Mouse (Mus musculus) adrenal gland, postnatal 14 days (tissue): ENCODE measurements around the gene Cnot9. TPM values are rescaled to one million over a fixed set of nuclear protein-coding genes. Genes with fewer than 3 reads are reported as not detected.

Experiments used
- total RNA-seq: library from RNA; stranded (reverse); gene quantifications from 2 replicates; pipeline ENCODE4 v1.2.3, GENCODE M21; 2021

Cnot9 gene
- total RNA-seq, 1 experiment from 2014 or later = 30.8 TPM

Other genes with a start within 250 kb of the Cnot9 start
- gene Gpbar1, start 227.5 kb upstream of the Cnot9 start, total RNA-seq = not detected in 2 replicates
- 155 and 165 TPM in 2 replicates for gene Aamp, start 221.3 kb upstream of the Cnot9 start, total RNA-seq
- 111 and 115 TPM in 2 replicates for gene Pnkd, start 221.1 kb upstream of the Cnot9 start, total RNA-seq
- gene Tmbim1, start 200.4 kb upstream of the Cnot9 start, total RNA-seq = 66.7 and 82.3 TPM in 2 replicates
- gene Catip, start 143.9 kb upstream of the Cnot9 start, total RNA-seq = 0.15 and 0.45 TPM in 2 replicates
- gene Slc11a1, start 130.9 kb upstream of the Cnot9 start, total RNA-seq = 5.3 and 6.9 TPM in 2 replicates
- gene Ctdsp1, start 114.5 kb upstream of the Cnot9 start, total RNA-seq = 128 and 130 TPM in 2 replicates
- gene Vil1, start 96.7 kb upstream of the Cnot9 start, total RNA-seq = 2.4 and 3.0 TPM in 2 replicates
- 0.34 and 0.44 TPM in 2 replicates for gene Plcd4, start 36.8 kb downstream of the Cnot9 start, total RNA-seq
- gene Usp37, start 38.2 kb downstream of the Cnot9 start, total RNA-seq = 17.0 and 19.6 TPM in 2 replicates
- gene Zfp142, start 82.2 kb downstream of the Cnot9 start, total RNA-seq = 14.6 and 16.1 TPM in 2 replicates
- 26.1 and 29.0 TPM in 2 replicates for gene Bcs1l, start 82.2 kb downstream of the Cnot9 start, total RNA-seq
- gene Rnf25, start 95.3 kb downstream of the Cnot9 start, total RNA-seq = 37.9 and 40.4 TPM in 2 replicates
- 3.2 and 4.5 TPM in 2 replicates for gene Stk36, start 95.4 kb downstream of the Cnot9 start, total RNA-seq
- gene Ttll4, start 155.7 kb downstream of the Cnot9 start, total RNA-seq = 19.2 and 21.5 TPM in 2 replicates
- 26.0 and 27.2 TPM in 2 replicates for gene Cyp27a1, start 207.5 kb downstream of the Cnot9 start, total RNA-seq
- 0.15 TPM in 1 of 2 replicates, not detected in the other for gene Prkag3, start 243.2 kb downstream of the Cnot9 start, total RNA-seq